Mouse (Mus musculus): Measurements from ENCODE around the gene Ctr9.

Ctr9 gene

DNA sequence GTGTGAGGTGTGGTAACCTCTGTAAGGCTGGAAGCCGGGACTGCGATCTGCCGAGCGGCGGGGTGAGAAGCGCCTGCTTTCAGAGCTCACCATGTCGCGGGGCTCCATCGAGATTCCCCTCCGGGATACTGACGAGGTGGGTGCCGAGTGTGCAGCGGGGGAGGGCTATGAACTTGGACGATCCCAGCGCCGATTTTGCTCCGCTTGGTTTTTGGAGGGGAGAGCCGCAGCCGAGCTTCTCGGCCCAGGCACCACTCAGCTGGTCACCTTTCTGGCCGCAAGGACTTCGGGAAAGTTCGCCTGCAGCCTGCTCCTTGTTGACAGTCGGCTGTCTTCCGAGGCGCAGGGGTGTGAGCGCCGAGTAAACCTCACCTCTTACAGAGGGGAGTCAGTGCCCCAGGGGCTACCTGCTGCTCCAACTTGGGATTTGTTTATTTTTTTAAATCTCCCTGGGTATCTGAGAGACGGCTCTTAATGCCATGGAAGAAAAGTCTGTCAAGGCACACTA lies 349 bp downstream of the Ctr9 start:
- DNase-seq (ENCODE audit: low read depth, low spot score), result no peak

- DNase-seq (ENCODE audit: low read depth, low spot score), result no peak
These were observed 20.2 kb downstream of the Ctr9 start for GRCm38 (mm10) chr7:111048920-111049319.

- DNase-seq (ENCODE audit: low read depth, low spot score), result peak; percentile 44
These were observed 21.1 kb downstream of the Ctr9 start for GRCm38 (mm10) chr7:111049652-111050421.

DNA sequence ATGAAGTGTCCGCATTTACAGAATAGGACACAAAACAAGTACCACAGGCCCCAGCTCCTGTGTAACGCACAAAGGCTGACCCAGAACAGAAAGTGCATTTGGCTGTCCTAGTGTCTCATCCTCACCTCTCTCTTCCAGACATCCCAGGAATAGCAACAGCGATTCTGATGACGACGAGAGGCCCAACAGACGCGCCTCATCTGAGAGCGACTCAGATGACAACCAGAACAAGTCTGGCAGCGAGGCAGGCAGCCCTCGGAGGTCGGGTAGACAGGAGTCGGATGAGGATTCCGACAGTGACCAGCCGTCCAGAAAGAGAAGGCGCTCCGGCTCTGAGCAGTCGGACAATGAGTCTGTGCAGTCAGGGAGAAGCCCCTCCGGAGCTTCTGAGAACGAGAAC lies 26.5 kb downstream of the Ctr9 start:
- DNase-seq (ENCODE audit: low read depth, low spot score), result no peak

DNA sequence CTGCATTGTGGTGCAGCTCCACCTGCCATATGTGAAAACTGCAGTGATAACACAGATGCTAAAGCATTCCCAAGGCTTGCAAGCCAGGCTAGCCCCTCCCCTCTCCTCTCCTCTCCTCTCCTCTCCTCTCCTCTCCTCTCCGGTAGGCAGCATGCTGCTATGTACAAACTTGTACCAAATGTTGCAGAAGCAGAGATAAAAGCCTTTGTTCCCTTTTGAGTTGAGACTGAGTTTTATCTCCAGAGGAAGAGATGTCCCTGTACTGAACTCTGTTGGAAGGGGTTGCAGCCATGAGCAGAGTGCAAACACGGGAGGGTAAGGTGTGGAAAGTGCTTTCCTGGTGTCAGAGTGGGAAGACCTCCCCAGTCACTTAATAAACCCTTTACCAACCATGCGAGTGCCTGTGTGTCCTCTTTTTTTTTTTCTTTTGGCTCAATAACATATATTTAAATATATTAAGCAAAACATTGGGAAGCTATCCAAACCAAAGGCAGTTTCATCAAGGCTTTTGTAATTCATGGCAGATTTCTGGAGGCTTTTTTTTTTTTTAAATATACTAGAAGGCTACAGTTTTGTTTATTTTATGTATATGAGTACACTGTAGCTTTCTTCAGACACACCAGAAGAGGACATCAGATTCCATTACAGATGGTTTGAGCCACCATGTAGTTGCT lies 27.4 kb downstream of the Ctr9 start:
- no peak for DNase-seq (ENCODE audit: low read depth, low spot score)

- no peak for DNase-seq (ENCODE audit: low read depth, low spot score)
These were observed 30.8 kb downstream of the Ctr9 start for GRCm38 (mm10) chr7:111059527-111059926.

DNA sequence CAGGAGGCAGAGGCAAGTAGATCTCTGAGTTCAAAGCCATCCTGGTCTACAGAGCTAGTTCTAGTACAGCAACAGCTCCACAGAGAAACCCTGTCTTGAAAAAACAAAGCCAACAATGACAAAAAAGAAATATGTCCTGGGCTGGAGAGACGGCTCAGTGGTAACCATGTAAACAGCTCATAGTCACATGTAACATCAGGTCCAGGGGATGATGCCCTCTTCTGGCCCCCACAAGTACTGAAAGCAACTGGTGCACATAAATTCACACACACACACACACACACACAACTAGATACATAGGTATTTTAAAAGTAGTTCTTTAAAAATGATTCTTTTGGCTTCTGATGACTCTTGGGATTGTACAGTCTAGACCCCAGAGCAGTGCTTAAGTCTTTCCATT lies 34.2 kb downstream of the Ctr9 start:
- DNase-seq (ENCODE audit: low read depth, low spot score), result no peak

GRCm38 (mm10) chr7:111068181-111068580 lies 39.4 kb downstream of the Ctr9 start:
- DNase-seq (ENCODE audit: low read depth, low spot score), result no peak

GRCm38 (mm10) chr7:111069439-111070166 lies 40.9 kb downstream of the Ctr9 start:
- no peak for DNase-seq (ENCODE audit: low read depth, low spot score)

- DNase-seq (ENCODE audit: low read depth, low spot score), result no peak
These were observed 41.4 kb downstream of the Ctr9 start for GRCm38 (mm10) chr7:111070167-111070496.

DNA sequence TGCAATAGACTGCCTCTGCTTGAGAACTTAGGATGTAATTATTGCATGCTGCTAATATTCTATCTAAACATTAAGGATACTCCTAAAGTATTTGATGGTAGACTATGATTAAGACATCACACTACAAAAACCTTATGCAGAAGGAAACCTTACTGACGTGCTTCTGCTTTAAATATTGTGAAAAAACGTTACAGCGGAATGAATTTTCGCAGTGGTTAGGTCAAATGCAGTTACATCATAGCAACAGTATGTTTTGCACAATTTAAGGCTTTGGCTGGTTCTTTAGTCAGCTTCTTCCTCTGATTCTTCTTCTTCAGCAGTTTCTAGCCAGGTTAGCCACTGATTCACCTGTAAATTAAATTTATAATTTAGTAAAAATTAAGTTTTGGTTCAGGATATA lies 43.7 kb downstream of the Ctr9 start:
- DNase-seq (ENCODE audit: low read depth, low spot score), result no peak

DNA sequence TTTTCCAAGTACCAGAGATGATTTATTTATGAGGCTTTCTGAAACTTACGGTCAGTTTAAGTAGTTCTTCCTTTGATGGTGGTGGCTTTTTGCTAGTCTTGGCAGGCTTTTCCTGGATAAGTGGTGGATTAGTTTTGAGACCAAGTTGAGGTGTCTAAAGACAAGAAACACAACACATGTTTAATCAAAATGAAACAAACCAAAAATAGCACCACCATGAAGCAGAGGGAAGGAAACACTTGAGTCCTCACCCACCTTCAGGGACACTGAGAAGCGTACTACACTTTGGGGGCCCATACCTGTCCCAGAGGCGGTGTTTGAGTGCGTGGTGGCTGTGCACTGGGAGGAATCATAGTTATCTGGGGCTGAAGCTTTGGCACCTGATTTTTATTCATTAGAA lies 46.5 kb downstream of the Ctr9 start:
- DNase-seq (ENCODE audit: low read depth, low spot score), result no peak

GRCm38 (mm10) chr7:111078271-111078670 lies 49.5 kb downstream of the Ctr9 start:
- DNase-seq (ENCODE audit: low read depth, low spot score), result no peak

- DNase-seq (ENCODE audit: low read depth, low spot score), result no peak
These were observed 51.3 kb downstream of the Ctr9 start for GRCm38 (mm10) chr7:111080026-111080425.

DNA sequence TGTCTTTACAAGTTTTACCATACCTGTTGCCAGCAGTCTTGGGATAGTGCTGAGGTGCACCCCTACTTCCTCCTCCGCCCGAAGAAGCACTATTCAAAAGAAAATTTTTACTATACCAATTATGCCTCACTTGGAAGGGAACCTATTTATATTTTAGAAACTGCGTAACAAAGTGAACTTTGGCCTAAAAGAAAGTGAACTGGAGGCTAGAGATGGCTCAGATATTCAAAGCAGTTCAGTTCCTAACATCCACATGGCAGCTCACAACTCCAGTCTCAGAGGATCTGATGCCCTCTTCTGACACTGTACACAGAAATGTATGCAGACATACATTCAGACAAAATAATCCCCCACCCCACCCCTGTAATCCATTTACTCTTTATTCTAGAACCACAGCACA lies 52.1 kb downstream of the Ctr9 start:
- DNase-seq (ENCODE audit: low read depth, low spot score), result no peak

GRCm38 (mm10) chr7:111082043-111082821 lies 53.5 kb downstream of the Ctr9 start:
- DNase-seq (ENCODE audit: low read depth, low spot score), result peak; percentile 83

DNA sequence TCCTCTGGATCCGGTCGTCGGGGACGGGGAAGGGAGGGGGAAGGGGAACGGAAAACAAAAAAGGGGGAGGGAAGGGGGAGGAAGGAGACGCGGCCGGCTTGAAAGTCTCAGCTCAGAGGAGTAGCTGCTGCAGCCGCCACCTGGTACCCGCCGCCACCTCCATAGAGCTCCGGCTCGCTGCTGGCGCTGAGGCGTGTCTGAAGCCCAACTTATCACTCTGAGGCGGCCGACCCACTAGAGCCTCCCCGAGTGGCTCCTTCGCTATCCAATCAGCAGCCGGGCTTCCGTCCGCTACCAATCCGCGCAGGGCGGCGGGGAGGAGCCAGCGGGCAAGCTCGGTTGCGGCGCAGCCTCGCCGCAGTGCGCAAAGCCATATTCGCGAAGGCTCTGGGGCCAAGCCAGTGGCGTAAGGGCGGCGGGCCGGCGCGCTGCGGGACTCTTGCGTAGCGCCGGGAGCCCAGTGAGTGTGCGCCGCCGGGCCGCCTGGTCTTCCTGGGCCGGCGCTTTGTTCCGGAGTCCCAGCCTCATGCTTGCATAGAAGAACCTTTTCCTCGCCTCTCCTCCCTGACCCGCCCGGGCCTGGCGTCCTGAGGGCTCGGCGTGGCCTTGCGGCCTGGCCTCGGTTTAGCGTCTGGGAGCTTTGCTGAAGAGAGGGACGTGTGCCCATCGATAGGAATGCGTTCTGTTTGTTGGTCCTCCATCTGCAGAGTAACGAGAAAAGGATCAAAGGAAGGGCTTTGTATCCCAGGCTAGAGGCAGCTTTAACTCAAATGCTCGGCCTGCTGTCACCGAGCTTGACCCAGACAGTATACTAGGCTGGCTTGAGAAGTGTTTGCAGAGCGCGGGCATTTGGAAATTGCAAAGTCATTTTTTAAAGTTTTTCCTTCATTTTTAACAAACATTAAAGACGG lies 54.3 kb downstream of the Ctr9 start, which contains the start of gene Eif4g2:
Gene Eif4g2 (minus strand): TSS at position 209 of the 911 bp plus-strand sequence.
- peak; percentile 94 for DNase-seq (ENCODE audit: low read depth, low spot score)

GRCm38 (mm10) chr7:111083733-111084120 lies 55.0 kb downstream of the Ctr9 start:
- DNase-seq (ENCODE audit: low read depth, low spot score), result no peak

- DNase-seq (ENCODE audit: low read depth, low spot score), result no peak
These were observed 55.7 kb downstream of the Ctr9 start for GRCm38 (mm10) chr7:111084443-111084842.

DNA sequence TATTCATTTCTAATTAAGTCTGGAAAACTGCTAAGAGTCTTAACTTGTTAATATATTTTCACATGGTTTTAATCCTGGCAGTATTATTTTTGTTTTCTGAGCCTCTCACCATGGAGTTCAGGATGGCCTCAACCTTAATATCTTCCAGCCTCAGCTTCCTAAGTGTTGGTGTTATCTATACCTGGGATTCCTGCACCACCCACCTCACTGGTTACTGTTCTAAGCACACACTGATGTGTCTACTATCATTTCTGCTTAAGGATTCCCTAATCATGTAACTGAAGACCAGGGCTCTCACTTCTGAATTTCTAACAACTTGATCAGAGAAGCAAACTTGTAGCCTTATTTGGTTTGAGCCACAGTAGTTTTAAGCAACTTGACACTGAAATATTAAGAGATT lies 56.4 kb downstream of the Ctr9 start:
- DNase-seq (ENCODE audit: low read depth, low spot score), result peak; percentile 51

DNA sequence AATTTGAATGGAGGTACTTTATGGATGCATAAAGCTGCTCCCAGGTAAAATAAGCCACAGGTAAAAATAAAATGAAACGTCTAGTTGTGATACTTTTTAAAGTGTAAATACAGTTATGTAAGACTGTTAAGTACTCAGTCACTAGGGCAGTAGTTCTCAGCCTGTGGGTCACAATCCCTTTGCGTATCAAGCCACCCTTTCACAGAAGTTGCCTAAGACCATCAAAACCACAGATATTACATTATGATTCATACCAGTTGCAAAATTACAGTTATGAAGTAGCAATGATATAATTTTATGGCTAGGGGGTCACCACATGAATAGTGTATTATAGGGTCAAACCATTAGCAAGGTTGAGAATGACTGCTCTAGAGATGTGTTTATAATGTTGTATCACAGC lies 66.4 kb downstream of the Ctr9 start:
- no peak for DNase-seq (ENCODE audit: low read depth, low spot score)
